Mouse (Mus musculus) intestine, embryonic 14.5 days (tissue): ENCODE data around the gene Crygb. TPM values are rescaled to one million over a fixed set of nuclear protein-coding genes. Genes with fewer than 3 reads are reported as not detected.

Experiments used
- ATAC-seq: fragments of 200-750 bp; cut with Nextera tagmentation; replicated peaks from 2 replicates; pipeline ENCODE4 v1.8.0; 2017; ENCODE audit warnings: low read depth, moderate number of reproducible peaks, moderate TSS enrichment, moderate library complexity; ENCODE audit not compliant: low FRiP score, low TSS enrichment
- DNase-seq: peaks from one replicate; pipeline ENCODE4 v3.0.0-alpha.2; 2018; ENCODE audit warnings: low spot score
- H3K27ac ChIP-seq: fragments of 300-500 bp; sonication (generic); 2 replicates; pipeline ENCODE4 v1.5.1; 2014; ENCODE audit warnings: low read depth, mild to moderate bottlenecking, control low read depth
- H3K27me3 ChIP-seq: fragments of 300-500 bp; sonication (generic); replicated peaks from 2 replicates; pipeline ENCODE4 v1.6.1; 2014; ENCODE audit warnings: low read length, control low read depth; ENCODE audit not compliant: control insufficient read depth, insufficient read depth
- H3K36me3 ChIP-seq: fragments of 300-500 bp; sonication (generic); 2 replicates; pipeline ENCODE4 v1.6.1; 2014; ENCODE audit warnings: low read length, control low read depth; ENCODE audit not compliant: control insufficient read depth, insufficient read depth
- H3K4me1 ChIP-seq: fragments of 300-500 bp; sonication (generic); replicated peaks from 2 replicates; pipeline ENCODE4 v1.6.1; 2014; ENCODE audit warnings: low read length, control low read depth, mixed read lengths; ENCODE audit not compliant: control insufficient read depth, insufficient read depth
- H3K4me2 ChIP-seq: fragments of 300-500 bp; sonication (generic); 2 replicates; pipeline ENCODE4 v1.6.1; 2014; ENCODE audit warnings: low read length
- H3K4me3 ChIP-seq: fragments of 300-500 bp; sonication (generic); 2 replicates; pipeline ENCODE4 v1.5.1; 2014; ENCODE audit warnings: low read depth, low read length, control low read depth, mixed read lengths
- H3K9ac ChIP-seq: fragments of 300-500 bp; sonication (generic); 2 replicates; pipeline ENCODE4 v1.6.1; 2014; ENCODE audit warnings: mild to moderate bottlenecking, low read length
- H3K9me3 ChIP-seq: fragments of 300-500 bp; sonication (generic); 2 replicates; pipeline ENCODE4 v1.6.1; 2016; ENCODE audit warnings: low read length, control low read depth; ENCODE audit not compliant: control insufficient read depth
- polyA plus RNA-seq: library from polyadenylated mRNA; unstranded; fragments of >200 nt; fragmentation: Nextera tagmentation; extraction: Ambion mirVana; gene quantifications from 2 replicates; pipeline ENCODE4 v1.2.1, GENCODE M21; 2014

The Crygb gene
- polyA plus RNA-seq, 1 experiment from 2014 or later = not detected

- DNase-seq = no peak
- Histone ChIP-seq H3K4me2 (no peak within 1 kb of the TSS), H3K36me3 (no peaks in the 10 kb centered on the region), H3K9me3 (no peaks in the 10 kb centered on the region), H3K4me1 (no peaks in the 10 kb centered on the region), H3K27ac (no peak within 1 kb of the TSS), H3K27me3 (no peaks in the 10 kb centered on the region), H3K4me3 (no peak within 1 kb of the TSS), H3K9ac (no peak within 1 kb of the TSS)
- no peak for ATAC-seq
Measured at GRCm38 (mm10) chr1:65032641-65033040, 49.4 kb downstream of the Crygb start, which contains the start of gene Akr1cl. Akr1cl (minus strand) TSS chr1:65032759.

Other genes with a start within 250 kb of the Crygb start
- gene Plekhm3, start 125.5 kb downstream of the Crygb start, polyA plus RNA-seq = 8.2 and 8.3 TPM in 2 replicates
- gene Akr1cl, start 49.5 kb downstream of the Crygb start, polyA plus RNA-seq = 0.24 TPM in 1 of 2 replicates, not detected in the other
- not detected in 2 replicates for gene Cryge, start 31.1 kb downstream of the Crygb start, polyA plus RNA-seq
- gene Crygd, start 18.8 kb downstream of the Crygb start, polyA plus RNA-seq = not detected in 2 replicates
- gene Crygc, start 8.6 kb downstream of the Crygb start, polyA plus RNA-seq = not detected in 2 replicates
- not detected in 2 replicates for gene Cryga, start 21.1 kb upstream of the Crygb start, polyA plus RNA-seq
- gene Gm28845, start 37.3 kb upstream of the Crygb start, polyA plus RNA-seq = not detected in 2 replicates
- 0.22 TPM in 1 of 2 replicates, not detected in the other for gene D630023F18Rik, start 40.9 kb upstream of the Crygb start, polyA plus RNA-seq
- 196 and 199 TPM in 2 replicates for gene Idh1, start 104.2 kb upstream of the Crygb start, polyA plus RNA-seq
- 13.6 and 15.5 TPM in 2 replicates for gene Pikfyve, start 104.4 kb upstream of the Crygb start, polyA plus RNA-seq
- not detected in 2 replicates for gene Pth2r, start 199.8 kb upstream of the Crygb start, polyA plus RNA-seq